ENCODE assay signal across 17 mouse cellular contexts in genomic region chr8:123736974-123737373, GRCm38 (mm10).
A peak's percentile ranks its signal among the peaks of the same experiment; 100 is the strongest.
DNase-seq lines count a peak whose midpoint lies in the region; ATAC-seq and TF ChIP-seq lines count a peak whose summit lies in the region.
"Had no signal": no experiment of that assay in that cellular context is flagged by ENCODE, and none has a peak within 500 bp of the region (broad histone marks: within the 10 kb centered on the region; RNA-seq: fewer than 3 reads in every experiment).

No protein-coding gene starts in this region.

- 0 out of 2 replicates have a peak, but pooled peaks have one; percentile 29 for ATAC-seq in kidney, embryonic 14.5 days (ENCODE audit: low FRiP score, low TSS enrichment)
- peak; percentile 55; the same call in 1 of the 2 replicates for ATAC-seq in stomach, embryonic 16.5 days (ENCODE audit: insufficient read depth, low FRiP score)
- ATAC-seq: hindbrain, embryonic 16.5 days had no signal

- H3K4me1 ChIP-seq in kidney, adult 2 months (ENCODE audit: control insufficient read depth, insufficient read depth, low read length) = no peaks in the 10 kb centered on the region
- H3K4me1 ChIP-seq in kidney, embryonic 14.5 days (ENCODE audit: control insufficient read depth, insufficient read depth, low read length) = peaks cover 6% of the 10 kb centered on the region
- peaks cover 4% of the 10 kb centered on the region for H3K4me1 ChIP-seq in stomach, embryonic 16.5 days (ENCODE audit: control insufficient read depth, insufficient read depth, low read length)
- H3K4me1 ChIP-seq: neural tube, embryonic 12.5 days; stomach, embryonic 15.5 days had no signal

- H3K9ac ChIP-seq in kidney, embryonic 14.5 days (ENCODE audit: low read depth, low read length) = no peak overlapping the region
- no peak overlapping the region for H3K9ac ChIP-seq in stomach, embryonic 16.5 days (ENCODE audit: low read length)
- H3K9ac ChIP-seq: forebrain, embryonic 12.5 days; heart, embryonic 12.5 days; liver, embryonic 14.5 days; neural tube, embryonic 12.5 days; stomach, embryonic 15.5 days had no signal

- no peak overlapping the region for H3K4me3 ChIP-seq in kidney, adult 2 months (ENCODE audit: insufficient read depth, low read depth, low read length)
- no peak overlapping the region for H3K4me3 ChIP-seq in kidney, embryonic 14.5 days (ENCODE audit: low read length)
- H3K4me3 ChIP-seq in stomach, embryonic 16.5 days (replicated peaks; ENCODE audit: low read length) = no peak overlapping the region
- H3K4me3 ChIP-seq: forebrain, embryonic 12.5 days; heart, embryonic 12.5 days; neural tube, embryonic 12.5 days; stomach, embryonic 15.5 days had no signal

- 53% methylated on average over 9 of the region's 9 CpGs for WGBS in kidney, adult 2 months
- WGBS in kidney, embryonic 14.5 days = 54% methylated on average over 9 of the region's 9 CpGs
- WGBS in stomach, embryonic 16.5 days = 61% methylated on average over 9 of the region's 9 CpGs

- TF ChIP-seq CTCF in kidney, adult 2 months (conservative IDR thresholded peaks at IDR 0.05; ENCODE audit: insufficient read depth, insufficient read length, low read depth, low read length) = no peak

- no peak for TF ChIP-seq POLR2A in kidney, adult 2 months (IDR thresholded peaks at IDR 0.05; ENCODE audit: low read depth, low read length)

- H3K9me3 ChIP-seq in kidney, embryonic 14.5 days (ENCODE audit: control insufficient read depth, low read length) = no peaks in the 10 kb centered on the region
- no peaks in the 10 kb centered on the region for H3K9me3 ChIP-seq in stomach, embryonic 16.5 days (replicated peaks; ENCODE audit: control insufficient read depth, low read length)
- H3K9me3 ChIP-seq: forebrain, embryonic 12.5 days; heart, embryonic 12.5 days; neural tube, embryonic 12.5 days; stomach, embryonic 15.5 days had no signal

- no peaks in the 10 kb centered on the region for H3K36me3 ChIP-seq in kidney, adult 2 months (ENCODE audit: control insufficient read depth, insufficient read depth, low read length)
- no peaks in the 10 kb centered on the region for H3K36me3 ChIP-seq in kidney, embryonic 14.5 days (ENCODE audit: control insufficient read depth, insufficient read depth, low read length)
- H3K36me3 ChIP-seq in stomach, embryonic 16.5 days (ENCODE audit: control insufficient read depth, insufficient read depth, low read length) = no peaks in the 10 kb centered on the region
- H3K36me3 ChIP-seq: forebrain, embryonic 12.5 days; heart, embryonic 12.5 days; neural tube, embryonic 12.5 days; stomach, embryonic 15.5 days had no signal

- no peak overlapping the region for H3K4me2 ChIP-seq in kidney, embryonic 14.5 days (replicated peaks; ENCODE audit: low read depth, low read length)
- H3K4me2 ChIP-seq in stomach, embryonic 16.5 days (ENCODE audit: low read depth, low read length) = no peak overlapping the region
- H3K4me2 ChIP-seq: forebrain, embryonic 12.5 days; heart, embryonic 12.5 days; neural tube, embryonic 12.5 days; stomach, embryonic 15.5 days had no signal

- peak; percentile 17 for DNase-seq in kidney, adult 2 months
- no peak for DNase-seq in kidney, postnatal 10 days
- peak; percentile 84 for DNase-seq in gonadal fat pad, adult 2 months (ENCODE audit: low read depth)
- no peak for DNase-seq in thymus, postnatal 0 days (ENCODE audit: low spot score)
- no peak for DNase-seq in natural killer cell, adult 2 months (ENCODE audit: low spot score in 2 of 2)
- DNase-seq: adrenal gland, postnatal 25 days; cerebellum, adult 8-10 months; heart, postnatal 36 days; left cerebral cortex, postnatal 4 days had no signal

- no peaks in the 10 kb centered on the region for H3K27me3 ChIP-seq in kidney, adult 2 months (replicated peaks; ENCODE audit: control insufficient read depth, insufficient read depth, low read length)
- no peaks in the 10 kb centered on the region for H3K27me3 ChIP-seq in kidney, embryonic 14.5 days (ENCODE audit: control insufficient read depth, insufficient read depth, low read length)
- no peaks in the 10 kb centered on the region for H3K27me3 ChIP-seq in stomach, embryonic 16.5 days (ENCODE audit: control insufficient read depth, insufficient read depth, low read length)
- H3K27me3 ChIP-seq: heart, embryonic 12.5 days; neural tube, embryonic 12.5 days; stomach, embryonic 15.5 days had no signal

- H3K27ac ChIP-seq in kidney, adult 2 months (ENCODE audit: insufficient read depth, low read depth, low read length) = no peak overlapping the region
- no peak overlapping the region for H3K27ac ChIP-seq in kidney, embryonic 14.5 days (ENCODE audit: low read depth, low read length)
- no peak overlapping the region for H3K27ac ChIP-seq in stomach, embryonic 16.5 days (ENCODE audit: low read length)
- H3K27ac ChIP-seq: forebrain, embryonic 12.5 days; liver, embryonic 14.5 days; neural tube, embryonic 12.5 days; stomach, embryonic 15.5 days had no signal

Comparison
In these comparisons a context has a peak if more than half of its experiments do, and no peak if none do; other contexts are left out.
1. DNase-seq: peak in kidney, adult 2 months (single experiment) and gonadal fat pad, adult 2 months (single experiment); none in kidney, postnatal 10 days (single experiment), thymus, postnatal 0 days (single experiment) and natural killer cell, adult 2 months (0 of 2).